Mouse (Mus musculus) G1E-ER4 (cell line): ENCODE measurements around the gene Vwa1. TPM values are rescaled to one million over a fixed set of nuclear protein-coding genes. Genes with fewer than 3 reads are reported as not detected.

ENCODE experiments used
- GATA1 ChIP-seq: IDR thresholded peaks from one replicate; pipeline ENCODE4 v1.8.0; 2012; ENCODE audit warnings: low read length, inconsistent platforms
- polyA plus RNA-seq: library from polyadenylated mRNA; stranded (reverse); fragments of >175 nt; gene quantifications from 2 replicates; pipeline ENCODE4 v1.2.3, GENCODE M21; 2012

Gene Vwa1
- polyA plus RNA-seq, 1 experiment: 0.16 TPM

DNA sequence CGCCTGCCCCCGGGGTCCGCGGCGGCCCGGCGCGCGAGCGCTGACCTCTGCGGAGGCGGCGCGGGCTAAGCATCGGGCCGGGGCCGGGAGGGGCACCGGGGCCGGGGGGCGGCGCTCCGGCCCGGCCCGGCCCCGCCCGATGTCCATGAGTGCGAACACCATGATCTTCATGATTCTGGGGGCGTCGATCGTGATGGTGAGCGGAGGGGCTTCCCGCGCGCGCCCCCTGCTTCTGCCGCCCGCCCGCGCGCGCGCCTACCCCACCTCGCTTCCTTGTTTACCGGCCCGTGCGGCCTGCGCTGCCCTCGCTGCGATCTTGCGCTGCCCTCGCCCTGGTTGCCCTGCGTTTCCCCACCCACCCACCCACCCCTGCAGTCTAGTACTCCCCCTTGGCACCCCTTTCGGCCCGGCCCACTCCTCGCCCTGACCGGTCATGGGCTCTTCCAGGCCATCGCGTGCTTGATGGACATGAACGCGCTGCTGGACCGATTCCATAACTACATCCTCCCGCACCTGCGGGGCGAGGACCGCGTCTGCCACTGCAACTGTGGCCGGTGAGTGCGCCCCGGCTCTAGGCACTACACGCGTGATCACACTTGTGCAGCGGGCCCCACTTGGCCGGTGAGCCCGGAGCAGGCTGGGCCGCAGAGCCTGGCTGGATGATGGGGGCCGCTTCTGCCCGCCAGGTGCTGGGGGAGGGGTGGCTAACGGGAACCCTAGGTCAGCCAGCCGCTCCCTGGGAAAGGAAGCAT, 39.4 kb downstream of the Vwa1 start:
- TF ChIP-seq GATA1: no peak

DNA sequence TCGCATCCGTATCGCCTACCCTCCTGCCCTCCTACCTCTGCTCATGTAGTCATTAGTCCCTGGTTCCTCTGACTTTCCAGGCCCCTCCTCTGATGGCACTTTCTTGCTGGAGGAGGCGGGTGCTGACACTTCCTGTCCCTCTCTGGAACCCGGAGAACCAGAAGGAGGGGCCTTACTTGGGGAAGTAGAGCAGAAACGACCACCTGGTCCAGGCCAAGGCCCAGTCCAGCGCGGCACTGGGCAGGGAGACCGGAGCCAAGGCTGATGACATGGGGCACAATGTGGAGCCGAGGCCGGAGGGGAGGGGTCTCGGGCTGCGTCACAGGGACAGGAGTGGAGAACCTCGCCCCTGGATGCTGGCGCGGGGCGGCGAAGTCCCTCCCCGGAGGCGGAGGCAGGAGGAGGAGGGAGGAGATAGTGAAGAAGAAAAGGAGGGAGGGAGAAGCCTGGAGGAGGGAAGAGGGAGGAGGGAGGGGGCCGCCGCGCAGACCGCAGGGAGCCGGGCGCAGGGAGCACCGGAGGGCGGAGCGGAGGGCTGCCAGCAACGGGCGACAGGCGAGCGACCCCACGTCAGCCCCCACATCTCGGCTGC, 40.1 kb downstream of the Vwa1 start, which contains the start of gene Tmem240:
Gene Tmem240 (plus strand): TSS at position 451 of the 592 bp plus-strand sequence.
- no peak for TF ChIP-seq GATA1

DNA sequence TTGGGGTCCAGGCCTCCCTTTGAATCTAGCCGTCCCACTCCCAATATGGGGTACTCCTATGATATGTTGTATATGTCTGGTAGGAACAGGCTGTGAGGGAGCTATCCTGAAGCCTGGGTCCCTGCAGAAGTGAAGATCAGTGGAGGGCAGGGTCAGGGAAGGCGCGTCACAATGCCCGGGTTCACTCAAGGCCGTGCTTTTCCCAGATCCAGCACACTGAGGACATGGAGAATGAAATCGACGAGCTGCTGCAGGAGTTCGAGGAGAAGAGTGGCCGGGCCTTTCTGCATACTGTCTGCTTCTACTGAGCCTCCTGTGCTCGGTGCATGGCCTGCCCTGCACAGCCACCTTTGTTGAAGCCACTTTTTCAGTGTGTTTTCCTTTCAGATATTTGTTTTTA, 41.2 kb downstream of the Vwa1 start:
- TF ChIP-seq GATA1: no peak

DNA sequence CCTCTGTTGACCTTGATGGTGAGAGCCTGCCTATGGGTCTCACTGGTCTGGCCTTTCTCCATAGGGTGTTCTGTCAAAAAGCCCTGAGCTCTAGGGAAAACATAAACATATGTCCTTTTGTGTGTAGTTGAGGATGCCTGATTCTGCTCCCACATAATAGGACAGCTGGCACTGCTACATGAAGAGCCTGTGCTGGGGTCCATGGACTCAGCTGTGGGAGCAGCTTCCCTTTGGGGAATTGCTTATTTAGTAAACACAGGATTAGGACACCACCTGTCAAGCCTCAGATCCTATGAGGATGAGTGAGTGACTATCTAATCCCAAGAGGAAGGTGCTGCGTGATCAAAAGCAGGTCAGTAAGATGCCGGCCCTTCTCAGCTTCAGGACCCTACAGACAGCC, 46.5 kb downstream of the Vwa1 start:
- no peak for TF ChIP-seq GATA1

DNA sequence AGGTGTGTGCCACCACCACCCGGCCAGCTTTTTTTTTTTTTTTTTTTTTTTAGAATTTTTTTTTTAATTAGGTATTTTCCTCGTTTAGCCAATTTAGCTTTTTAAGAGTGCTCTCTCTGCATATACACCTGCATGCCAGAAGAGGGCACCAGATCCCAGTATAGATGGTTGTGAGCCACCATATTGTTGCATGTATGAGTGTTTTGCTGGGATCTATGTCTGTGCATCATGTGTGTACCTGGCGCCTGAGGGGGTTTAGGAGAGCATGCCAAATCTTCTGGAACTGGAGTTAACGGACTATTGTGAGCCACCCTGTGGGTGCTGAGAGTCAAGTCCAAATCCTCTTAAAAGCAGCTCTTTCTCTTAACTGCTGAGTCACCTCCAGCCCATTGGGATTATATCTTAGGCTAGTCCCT, 52.8 kb downstream of the Vwa1 start:
- TF ChIP-seq GATA1: no peak

Other genes with a start within 250 kb of the Vwa1 start
- gene Nadk, start 212.3 kb downstream of the Vwa1 start, polyA plus RNA-seq: 69.0 and 74.8 TPM in 2 replicates
- 2.6 TPM in 2 replicates for gene Slc35e2, start 173.3 kb downstream of the Vwa1 start, polyA plus RNA-seq
- 112 and 114 TPM in 2 replicates for gene Cdk11b, start 149.8 kb downstream of the Vwa1 start, polyA plus RNA-seq
- not detected in 2 replicates for gene Gm10563, start 129.3 kb downstream of the Vwa1 start, polyA plus RNA-seq
- gene Mmp23, start 121.3 kb downstream of the Vwa1 start, polyA plus RNA-seq: 0.08 and 0.09 TPM in 2 replicates
- 32.9 and 34.2 TPM in 2 replicates for gene Mib2, start 105.5 kb downstream of the Vwa1 start, polyA plus RNA-seq
- not detected in 2 replicates for gene Fndc10, start 80.4 kb downstream of the Vwa1 start, polyA plus RNA-seq
- gene Ssu72, start 69.9 kb downstream of the Vwa1 start, polyA plus RNA-seq: 50.1 and 52.0 TPM in 2 replicates
- 0.73 and 0.79 TPM in 2 replicates for gene Tmem240, start 39.9 kb downstream of the Vwa1 start, polyA plus RNA-seq
- gene Atad3a, start 13.6 kb downstream of the Vwa1 start, polyA plus RNA-seq: 83.6 and 88.5 TPM in 2 replicates
- 0.02 and 0.06 TPM in 2 replicates for gene Tmem88b, start 11.2 kb upstream of the Vwa1 start, polyA plus RNA-seq
- gene Ankrd65, start 15.7 kb upstream of the Vwa1 start, polyA plus RNA-seq: not detected in 2 replicates
- gene Mrpl20, start 28.2 kb upstream of the Vwa1 start, polyA plus RNA-seq: 21.2 and 27.9 TPM in 2 replicates
- gene Ccnl2, start 37.8 kb upstream of the Vwa1 start, polyA plus RNA-seq: 41.7 and 52.9 TPM in 2 replicates
- 258 and 358 TPM in 2 replicates for gene Aurkaip1, start 56.6 kb upstream of the Vwa1 start, polyA plus RNA-seq
- 0.04 and 0.12 TPM in 2 replicates for gene Mxra8, start 65.0 kb upstream of the Vwa1 start, polyA plus RNA-seq
- gene Dvl1, start 72.7 kb upstream of the Vwa1 start, polyA plus RNA-seq: 78.6 and 89.0 TPM in 2 replicates
- 0.02 and 0.03 TPM in 2 replicates for gene Tas1r3, start 88.7 kb upstream of the Vwa1 start, polyA plus RNA-seq
- 1.7 and 8.0 TPM in 2 replicates for gene Cptp, start 94.7 kb upstream of the Vwa1 start, polyA plus RNA-seq
- 22.3 and 26.6 TPM in 2 replicates for gene Ints11, start 94.8 kb upstream of the Vwa1 start, polyA plus RNA-seq
- gene Pusl1, start 117.1 kb upstream of the Vwa1 start, polyA plus RNA-seq: 266 and 325 TPM in 2 replicates
- 37.5 and 47.6 TPM in 2 replicates for gene Acap3, start 117.1 kb upstream of the Vwa1 start, polyA plus RNA-seq
- gene Ube2j2, start 169.1 kb upstream of the Vwa1 start, polyA plus RNA-seq: 179 and 243 TPM in 2 replicates
- gene C1qtnf12, start 187.6 kb upstream of the Vwa1 start, polyA plus RNA-seq: 78.3 and 111 TPM in 2 replicates
- 6.0 and 6.1 TPM in 2 replicates for gene B3galt6, start 218.0 kb upstream of the Vwa1 start, polyA plus RNA-seq
- gene Sdf4, start 218.2 kb upstream of the Vwa1 start, polyA plus RNA-seq: 44.4 and 58.7 TPM in 2 replicates
- gene Tnfrsf4, start 239.1 kb upstream of the Vwa1 start, polyA plus RNA-seq: 0.60 and 2.3 TPM in 2 replicates